Mouse (Mus musculus) G1E (cell line): ENCODE measurements around the gene Sphkap. TPM values are rescaled to one million over a fixed set of nuclear protein-coding genes. Genes with fewer than 3 reads are reported as not detected.

ENCODE experiments used
- ATAC-seq: 2 replicates; pipeline ENCODE4 v1.8.0; 2016; ENCODE audit warnings: mild to moderate bottlenecking; ENCODE audit not compliant: insufficient number of reproducible peaks, poor library complexity, low FRiP score, severe bottlenecking; ENCODE audit errors: extremely low read depth
- DNase-seq: peaks from one replicate; pipeline ENCODE4 v3.0.0; 2012; ENCODE audit warnings: low spot score
- H3K27me3 ChIP-seq: 2 replicates; pipeline ENCODE4 v1.6.1; 2012; ENCODE audit warnings: mild to moderate bottlenecking, low read length, inconsistent platforms; ENCODE audit not compliant: insufficient read depth
- H3K36me3 ChIP-seq: replicated peaks from 2 replicates; pipeline ENCODE3; 2012; ENCODE audit warnings: mild to moderate bottlenecking, inconsistent platforms
- H3K4me1 ChIP-seq: 2 replicates; pipeline ENCODE4 v1.6.1; 2012; ENCODE audit warnings: low read depth, low read length, inconsistent platforms, mixed read lengths; ENCODE audit not compliant: insufficient read depth
- H3K4me3 ChIP-seq: 2 replicates; pipeline ENCODE4 v1.5.1; 2012; ENCODE audit warnings: low read depth, mild to moderate bottlenecking, inconsistent platforms, low read length, moderate library complexity, mixed read lengths
- H3K9me3 ChIP-seq: replicated peaks from 2 replicates; pipeline ENCODE4 v1.6.1; 2012; ENCODE audit warnings: inconsistent platforms
- CTCF ChIP-seq: IDR thresholded peaks from 2 replicates; pipeline ENCODE4 v1.5.1; 2012; ENCODE audit warnings: low read depth, low read length, inconsistent platforms, mixed read lengths
- GATA1 ChIP-seq: IDR thresholded peaks from 2 replicates; pipeline ENCODE4 v1.6.1; 2012; ENCODE audit warnings: borderline replicate concordance, low read length, inconsistent platforms, mixed read lengths
- GATA2 ChIP-seq: IDR thresholded peaks from 2 replicates; pipeline ENCODE4 v1.6.1; 2012; ENCODE audit warnings: low read depth, low read length, inconsistent platforms, borderline replicate concordance
- POLR2AphosphoS5 ChIP-seq: IDR thresholded peaks from 2 replicates; pipeline ENCODE4 v1.6.1; 2012; ENCODE audit warnings: low read depth, low read length, inconsistent platforms; ENCODE audit not compliant: insufficient replicate concordance
- TAL1 ChIP-seq: conservative IDR thresholded peaks from 2 replicates; pipeline ENCODE4 v1.6.1; 2012; ENCODE audit warnings: low read depth, low read length, inconsistent platforms, mixed read lengths
- polyA plus RNA-seq: library from polyadenylated mRNA; stranded (reverse); fragments of >175 nt; gene quantifications from 2 replicates; pipeline ENCODE4 v1.2.3, GENCODE M21; 2012
- total RNA-seq, 2 experiments: library from RNA; stranded (forward) in 1 of 2; stranded (reverse) in 1 of 2; fragments of 200-1000 nt in 1 of 2; fragments of >200 nt in 1 of 2; fragmentation: Nextera tagmentation in 1 of 2; gene quantifications; 2 replicates each; pipeline ENCODE4 v1.2.3; 2014 to 2017

Gene Sphkap
- total and polyA plus RNA-seq, 3 experiments, result 0.27 TPM; not detected in 2

GRCm38 (mm10) chr1:83311607-83312295 is 96.2 kb downstream of the Sphkap start:
- Histone ChIP-seq H3K27me3 (no peaks in the 10 kb centered on the region), H3K36me3 (no peaks in the 10 kb centered on the region), H3K9me3 (peaks cover 3% of the 10 kb centered on the region), H3K4me1 (no peaks in the 10 kb centered on the region), H3K4me3 (no peak overlapping the region)
- TF ChIP-seq GATA1, result no peak
- TF ChIP-seq TAL1, result no peak
- no peak for TF ChIP-seq GATA2
- TF ChIP-seq POLR2AphosphoS5, result no peak
- DNase-seq (no peak), ATAC-seq (no peak)

GRCm38 (mm10) chr1:83297137-83298076 is 110.6 kb downstream of the Sphkap start:
- Histone ChIP-seq H3K4me3 (no peak overlapping the region), H3K36me3 (no peaks in the 10 kb centered on the region)
- no peak for ATAC-seq

GRCm38 (mm10) chr1:83285866-83286265 is 122.1 kb downstream of the Sphkap start:
- Histone ChIP-seq H3K4me1 (no peaks in the 10 kb centered on the region), H3K9me3 (no peaks in the 10 kb centered on the region), H3K4me3 (no peak overlapping the region), H3K27me3 (no peaks in the 10 kb centered on the region), H3K36me3 (no peaks in the 10 kb centered on the region)
- TF ChIP-seq CTCF, result no peak
- TF ChIP-seq TAL1, result no peak
- TF ChIP-seq GATA2, result no peak
- no peak for TF ChIP-seq GATA1
- TF ChIP-seq POLR2AphosphoS5, result no peak
- ATAC-seq (no peak), DNase-seq (no peak)

More at GRCm38 (mm10) chr1:83297137-83298076, 110.6 kb downstream of the Sphkap start:
- DNase-seq, result no peak
- Histone ChIP-seq H3K27me3 (no peaks in the 10 kb centered on the region), H3K9me3 (no peaks in the 10 kb centered on the region), H3K4me1 (no peaks in the 10 kb centered on the region)
- TF ChIP-seq GATA2, result no peak
- TF ChIP-seq CTCF, result no peak
- TF ChIP-seq GATA1, result no peak
- TF ChIP-seq TAL1, result no peak
- TF ChIP-seq POLR2AphosphoS5, result no peak

- Histone ChIP-seq H3K4me3 (no peak overlapping the region), H3K9me3 (peaks cover 6% of the 10 kb centered on the region), H3K27me3 (no peaks in the 10 kb centered on the region), H3K4me1 (no peaks in the 10 kb centered on the region), H3K36me3 (no peaks in the 10 kb centered on the region)
- ATAC-seq (no peak), DNase-seq (no peak)
- TF ChIP-seq GATA2, result no peak
- no peak for TF ChIP-seq POLR2AphosphoS5
- TF ChIP-seq TAL1, result no peak
- no peak for TF ChIP-seq CTCF
- no peak for TF ChIP-seq GATA1
These were observed 131.0 kb downstream of the Sphkap start for GRCm38 (mm10) chr1:83277044-83277443.

- no peak for ATAC-seq
- no peak for TF ChIP-seq GATA2
- TF ChIP-seq GATA1, result no peak
- no peak for TF ChIP-seq CTCF
- Histone ChIP-seq H3K4me1 (no peaks in the 10 kb centered on the region), H3K36me3 (no peaks in the 10 kb centered on the region), H3K4me3 (no peak overlapping the region), H3K9me3 (peaks cover 6% of the 10 kb centered on the region), H3K27me3 (no peaks in the 10 kb centered on the region)
- no peak for DNase-seq
These were observed 131.4 kb downstream of the Sphkap start for GRCm38 (mm10) chr1:83276637-83277036.

GRCm38 (mm10) chr1:83251746-83252145 is 156.3 kb downstream of the Sphkap start:
- TF ChIP-seq POLR2AphosphoS5, result no peak
- no peak for TF ChIP-seq TAL1
- TF ChIP-seq GATA2, result no peak
- no peak for ATAC-seq
- no peak for DNase-seq
- no peaks in the 10 kb centered on the region for H3K4me1 ChIP-seq
- H3K36me3 ChIP-seq, result no peaks in the 10 kb centered on the region
- H3K4me3 ChIP-seq, result no peak overlapping the region
- H3K9me3 ChIP-seq, result no peaks in the 10 kb centered on the region
- no peaks in the 10 kb centered on the region for H3K27me3 ChIP-seq
